Mouse (Mus musculus): ENCODE data around the gene Myoc.

Myoc gene

DNA sequence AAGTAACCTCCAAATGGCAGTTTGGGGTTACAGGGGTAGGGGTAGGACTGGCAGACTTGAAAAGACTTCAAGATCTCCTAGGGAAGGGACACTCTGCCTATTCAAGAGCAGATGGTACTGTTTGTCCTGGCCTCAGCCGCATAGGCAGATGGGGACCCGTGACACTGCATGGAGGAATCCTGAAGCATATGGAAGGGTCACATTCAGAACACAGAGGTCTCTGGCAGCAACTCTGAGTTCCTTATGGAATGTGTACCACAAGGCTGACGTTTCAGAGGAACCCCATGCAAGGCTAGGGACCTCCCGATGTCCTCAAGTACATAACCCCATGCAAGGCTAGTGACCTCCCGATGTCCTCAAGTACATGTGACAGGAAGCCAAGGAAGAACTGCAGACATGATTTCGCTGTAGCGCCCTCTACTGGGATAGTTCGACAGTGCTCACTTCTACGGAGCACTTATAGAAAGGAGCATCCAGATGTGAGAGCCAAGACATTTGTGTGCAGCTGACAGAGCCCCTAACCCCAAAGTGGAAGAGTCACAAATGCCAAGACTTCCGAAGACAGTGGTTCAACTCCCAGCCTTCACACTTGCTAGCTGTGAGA is 7.2 kb downstream of the Myoc start:
- in situ Hi-C loops (cut with MboI, MseI): no loop called here

DNA sequence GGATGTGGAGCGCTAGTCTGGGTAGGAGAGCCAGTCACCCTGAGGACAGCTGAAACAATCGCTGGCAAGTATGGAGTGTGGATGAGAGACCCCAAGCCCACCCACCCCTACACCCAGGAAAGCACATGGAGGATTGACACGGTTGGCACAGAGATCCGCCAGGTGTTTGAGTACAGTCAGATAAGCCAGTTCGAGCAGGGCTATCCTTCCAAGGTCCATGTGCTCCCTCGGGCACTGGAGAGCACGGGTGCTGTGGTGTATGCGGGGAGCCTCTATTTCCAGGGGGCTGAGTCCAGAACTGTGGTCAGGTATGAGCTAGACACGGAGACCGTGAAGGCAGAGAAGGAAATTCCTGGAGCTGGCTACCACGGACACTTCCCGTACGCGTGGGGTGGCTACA is 9.5 kb downstream of the Myoc start:
- in situ Hi-C loops (cut with MboI, MseI): no loop called here

DNA sequence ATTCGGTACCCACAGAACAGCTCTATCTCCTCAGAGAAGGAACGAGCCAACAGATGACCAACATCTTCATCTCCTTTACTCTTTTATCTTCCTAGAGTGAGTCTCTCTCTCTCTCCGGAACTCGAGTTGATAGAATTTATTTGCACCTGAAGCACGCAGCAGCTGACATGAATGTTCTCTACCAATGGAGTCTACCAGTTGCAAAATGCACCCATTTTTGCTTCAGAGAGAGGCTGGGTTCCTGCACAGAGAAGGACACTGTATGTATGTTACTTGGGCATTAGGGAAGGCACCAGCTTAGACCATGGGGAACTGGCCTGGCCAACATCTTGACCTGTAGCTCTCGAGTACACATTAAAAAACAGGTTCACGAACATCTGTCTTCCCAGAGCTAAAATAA is 19.2 kb downstream of the Myoc start, which contains the start of gene Myocos:
Gene Myocos (minus strand): TSS at position 101 of the 400 bp plus-strand sequence.
- in situ Hi-C loops (cut with MboI, MseI): loop anchor here (25.0 kb wide), 1 partner anchor 296 kb away; no protein-coding TSS in a partner anchor

DNA sequence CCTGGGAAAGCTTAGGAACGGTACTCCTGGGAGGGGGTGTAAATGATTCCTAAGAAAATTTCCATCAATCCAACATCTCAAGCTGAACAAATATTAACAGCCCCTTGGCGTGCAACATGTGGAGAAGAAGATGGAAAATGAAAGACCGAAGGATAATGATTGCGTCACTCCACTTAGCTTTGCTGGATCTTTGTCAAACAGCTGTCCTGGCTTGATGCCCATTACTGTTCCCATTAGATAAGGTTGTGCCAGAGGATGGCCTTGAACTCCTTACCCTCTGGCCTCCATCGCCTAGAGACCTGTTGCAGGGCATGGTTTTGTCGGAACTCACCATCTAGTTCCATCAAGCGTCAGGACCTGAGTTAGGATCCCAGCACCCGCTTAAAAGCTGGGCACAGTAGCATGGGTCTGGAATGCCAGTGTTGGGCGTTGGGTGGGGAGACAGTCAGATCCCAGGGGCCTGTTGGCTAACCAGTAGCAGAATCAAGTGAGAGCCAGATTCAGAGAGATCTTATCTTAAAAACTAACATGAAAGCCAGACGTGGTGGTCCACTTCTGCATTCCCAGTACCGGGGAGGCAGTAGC is 21.4 kb downstream of the Myoc start:
- in situ Hi-C loops (cut with MboI, MseI): loop anchor here (5.0 to 25.0 kb wide), 2 partner anchors 63 to 298 kb away; no protein-coding TSS in a partner anchor

DNA sequence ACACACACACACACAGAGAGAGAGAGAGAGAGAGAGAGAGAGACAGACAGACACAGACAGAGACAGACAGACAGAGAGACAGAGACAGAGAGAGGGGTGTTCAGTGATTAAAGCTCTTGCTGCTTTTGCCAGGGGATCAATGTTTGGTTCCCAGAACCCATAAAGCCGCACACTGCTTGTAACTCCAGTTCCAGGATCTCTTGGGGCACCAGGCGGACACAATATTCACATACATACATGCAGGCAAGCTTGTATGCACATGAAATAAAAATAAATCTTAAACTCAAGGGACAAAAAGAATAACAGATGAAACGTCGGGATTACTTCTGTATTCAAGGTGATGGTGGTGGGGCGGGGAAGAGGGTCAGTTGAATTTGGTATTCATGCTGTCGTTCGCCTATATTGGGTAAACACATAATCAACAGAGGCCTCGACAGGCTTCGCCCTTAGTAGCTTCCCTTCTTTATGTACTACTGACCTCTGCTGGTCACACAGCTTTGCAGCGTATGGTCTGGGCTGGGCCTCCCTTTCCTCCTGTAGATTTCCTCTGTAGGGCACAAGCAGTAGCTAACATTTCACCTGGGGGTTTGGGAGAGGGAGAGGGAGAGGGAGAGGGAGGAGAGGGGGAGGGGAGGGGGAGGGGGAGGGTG is 26.0 kb downstream of the Myoc start:
- in situ Hi-C loops (cut with MboI, MseI): loop anchor here (5.0 to 25.0 kb wide), 2 partner anchors 68 to 303 kb away; no protein-coding TSS in a partner anchor

DNA sequence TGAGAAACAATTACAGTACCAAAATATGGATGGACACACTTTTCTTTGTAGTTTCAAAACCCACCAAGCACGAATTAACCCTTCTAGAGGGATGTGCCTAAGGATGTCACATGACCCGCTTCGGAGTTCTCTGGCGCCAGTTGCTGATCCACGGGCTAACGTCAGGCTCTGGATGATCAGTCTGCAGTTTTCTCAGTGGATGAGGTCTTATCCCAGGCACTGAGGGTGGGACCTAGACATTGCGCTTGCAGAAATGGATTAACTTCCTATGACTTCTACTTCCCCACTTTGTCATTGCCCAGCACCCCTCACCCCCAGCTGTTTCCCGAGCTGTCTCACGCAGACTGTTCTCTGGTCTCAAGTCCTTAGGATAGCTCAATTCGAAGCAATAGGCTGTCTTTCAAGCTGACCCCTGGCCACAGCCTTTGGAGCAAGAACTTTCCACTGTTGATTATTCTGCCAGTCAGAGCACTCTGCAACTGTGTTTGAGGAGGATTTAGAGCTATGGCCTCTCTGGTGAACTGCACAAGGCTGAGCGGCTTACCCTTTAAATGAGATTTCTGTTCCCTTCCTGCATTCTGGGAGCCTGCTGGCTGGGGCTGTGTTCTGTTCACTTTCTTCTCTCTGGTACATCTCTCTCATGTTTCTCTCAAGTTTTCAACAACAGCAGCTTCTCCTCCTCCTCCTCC is 26.7 kb downstream of the Myoc start:
- in situ Hi-C loops (cut with MboI, MseI): loop anchor here (25.0 kb wide), 1 partner anchor 303 kb away; no protein-coding TSS in a partner anchor

DNA sequence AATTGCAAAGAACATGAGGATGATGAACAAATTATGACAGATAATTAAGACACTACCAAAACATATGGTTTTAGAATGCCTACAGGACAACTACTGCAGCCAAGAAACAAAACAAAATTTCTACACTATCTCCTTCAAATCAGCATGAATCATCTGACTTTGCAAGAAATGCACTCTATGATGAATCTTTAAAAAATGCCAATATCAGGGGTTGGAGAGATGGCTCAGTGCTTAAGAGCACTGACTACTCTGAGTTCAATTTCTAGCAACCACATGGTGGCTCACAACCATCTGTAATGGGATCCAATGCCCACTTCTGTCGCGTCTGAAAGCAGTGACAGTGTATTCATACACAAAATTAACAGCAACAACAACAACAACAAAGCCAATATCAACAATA is 54.8 kb downstream of the Myoc start:
- in situ Hi-C loops (cut with MboI, MseI): no loop called here

DNA sequence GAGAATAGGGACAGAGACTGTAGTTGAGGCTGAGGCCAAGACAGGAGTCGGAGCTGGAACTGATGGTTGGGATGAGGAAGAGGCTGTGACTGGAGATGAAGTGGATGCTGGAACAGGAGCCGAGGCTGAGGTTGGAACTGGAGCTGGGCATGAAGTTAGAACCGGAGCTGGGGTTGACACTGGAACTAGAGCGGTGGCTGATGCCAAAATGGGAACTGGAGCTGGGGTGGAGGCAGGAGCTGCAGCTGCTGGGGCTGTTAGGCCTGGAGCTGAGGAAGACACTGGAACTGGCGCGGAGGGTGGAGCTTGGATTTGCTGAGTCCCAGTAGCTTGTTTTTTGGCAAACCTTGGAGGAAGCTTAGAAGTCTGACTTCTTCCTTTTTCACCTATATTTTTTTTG is 58.9 kb downstream of the Myoc start:
- in situ Hi-C loops (cut with MboI, MseI): no loop called here
